Mouse (Mus musculus) large intestine, adult 2 months (tissue): ENCODE measurements around the gene Tmem115. TPM values are rescaled to one million over a fixed set of nuclear protein-coding genes. Genes with fewer than 3 reads are reported as not detected.

ENCODE experiments used
- DNase-seq: peaks from one replicate; pipeline ENCODE4 v3.0.0-alpha.2; 2012; ENCODE audit warnings: low read depth, low spot score
- WGBS: fragments of 180-500 bp; shearing (Covaris S2); methylation state at CpG from one replicate; pipeline ENCODE4 v1.1.7; 2018; 5-methylcytosine and 5-hydroxymethylcytosine counted together
- polyA plus RNA-seq: library from polyadenylated mRNA; depleted of rRNA; stranded (reverse); fragments of >200 nt; gene quantifications from 2 replicates; pipeline ENCODE4 v1.2.3, GENCODE M21; 2012

Gene Tmem115
- polyA plus RNA-seq, 1 experiment = 48.8 TPM

DNA sequence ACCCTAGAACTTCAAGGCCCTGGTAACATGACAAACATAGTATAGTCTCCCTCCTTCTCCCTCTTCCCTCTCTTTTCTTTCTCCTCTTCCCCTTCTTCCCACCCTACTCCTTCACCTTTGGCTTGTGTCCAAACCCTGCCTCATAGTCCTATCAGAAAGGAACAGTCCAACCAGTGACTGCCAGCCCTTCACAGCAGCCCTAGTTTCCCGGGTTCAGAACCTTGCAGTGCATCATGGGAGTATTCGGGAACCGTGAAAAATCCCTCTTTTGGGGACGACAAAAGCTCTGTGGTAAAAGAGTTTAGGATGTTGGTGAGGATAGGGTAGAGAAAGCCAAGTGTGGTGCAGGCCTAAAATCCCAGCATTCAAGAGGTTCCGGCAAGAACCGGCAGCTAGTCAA lies 13.4 kb upstream of the Tmem115 start:
- WGBS = 74% methylated on average over 6 of the region's 6 CpGs
- DNase-seq = no peak

DNA sequence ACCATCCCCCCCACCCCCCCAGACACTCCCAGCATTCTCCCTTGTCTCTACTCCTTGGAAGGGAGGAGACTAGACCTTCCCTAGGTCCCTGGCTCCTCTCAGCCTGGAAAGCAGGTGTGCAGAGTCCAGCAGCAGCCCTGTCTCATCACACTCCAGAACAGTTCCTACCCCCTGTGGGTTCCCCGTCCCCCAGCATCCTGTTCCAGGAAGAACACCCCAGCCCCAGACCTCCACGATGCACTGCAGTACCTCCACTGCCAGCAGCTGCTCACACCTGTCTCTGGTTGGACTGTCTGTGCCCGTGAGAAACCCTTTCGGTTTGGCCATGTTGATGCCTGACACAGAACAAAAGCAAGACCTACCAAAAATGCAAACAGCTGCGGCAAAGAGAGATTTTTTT lies 12.6 kb upstream of the Tmem115 start:
- DNase-seq = no peak
- WGBS = 51% methylated on average over 5 of the region's 5 CpGs

DNA sequence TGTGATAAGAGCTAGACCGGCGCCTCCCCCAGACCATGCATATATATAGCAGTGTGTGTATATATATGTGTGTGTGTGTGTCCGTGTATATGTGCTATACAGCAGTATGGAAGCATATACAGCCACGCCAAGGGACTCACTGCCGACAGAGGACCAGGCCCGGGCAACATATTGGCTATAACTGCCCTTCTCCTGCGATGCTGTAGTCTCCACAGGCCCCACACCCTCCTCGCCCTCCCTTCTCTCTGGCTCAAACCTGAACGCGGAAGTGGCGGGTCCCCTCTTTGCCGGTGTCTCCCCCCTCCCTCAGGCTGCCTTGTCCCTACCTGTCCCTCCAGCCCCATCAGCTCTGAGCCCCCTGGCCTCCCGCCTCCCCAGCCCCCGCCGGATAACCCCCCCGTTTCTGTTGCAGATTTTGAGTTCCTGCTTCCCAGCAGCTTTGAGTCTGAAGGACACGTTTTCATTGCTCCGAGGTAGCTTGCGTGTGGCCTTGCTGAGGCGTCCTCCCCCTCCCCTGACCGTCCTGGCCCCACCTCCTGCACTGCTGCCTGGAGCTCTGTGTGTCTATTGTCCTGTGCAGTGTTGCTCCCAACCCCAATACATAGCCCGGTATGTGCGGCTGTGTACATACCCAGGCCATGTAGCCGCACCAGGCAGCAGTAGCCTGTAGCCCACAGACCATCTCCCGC lies 11.9 kb upstream of the Tmem115 start:
- no peak for DNase-seq
- 19% methylated on average over 25 of the region's 25 CpGs for WGBS

DNA sequence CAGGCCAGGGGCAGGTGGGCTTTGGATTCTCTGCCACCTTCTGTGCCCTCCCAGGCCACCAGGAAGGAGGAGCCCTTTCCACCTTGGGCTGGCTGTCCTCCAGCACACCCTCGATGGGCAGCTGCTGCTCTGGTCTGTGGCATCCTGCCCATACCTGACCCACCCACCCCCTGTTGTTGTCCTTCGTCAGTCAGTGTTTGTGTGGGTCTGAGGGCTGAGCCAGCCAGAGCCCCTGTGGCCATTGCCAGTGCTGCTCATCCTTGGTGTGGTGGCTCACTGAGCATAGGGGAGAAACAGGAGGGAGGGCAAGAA lies 11.4 kb upstream of the Tmem115 start:
- DNase-seq = no peak
- 21% methylated on average over 2 of the region's 2 CpGs for WGBS

- no peak for DNase-seq
- WGBS = 11% methylated on average over 44 of the region's 44 CpGs
Measured at GRCm38 (mm10) chr9:107526198-107527026, 7.3 kb upstream of the Tmem115 start.

DNA sequence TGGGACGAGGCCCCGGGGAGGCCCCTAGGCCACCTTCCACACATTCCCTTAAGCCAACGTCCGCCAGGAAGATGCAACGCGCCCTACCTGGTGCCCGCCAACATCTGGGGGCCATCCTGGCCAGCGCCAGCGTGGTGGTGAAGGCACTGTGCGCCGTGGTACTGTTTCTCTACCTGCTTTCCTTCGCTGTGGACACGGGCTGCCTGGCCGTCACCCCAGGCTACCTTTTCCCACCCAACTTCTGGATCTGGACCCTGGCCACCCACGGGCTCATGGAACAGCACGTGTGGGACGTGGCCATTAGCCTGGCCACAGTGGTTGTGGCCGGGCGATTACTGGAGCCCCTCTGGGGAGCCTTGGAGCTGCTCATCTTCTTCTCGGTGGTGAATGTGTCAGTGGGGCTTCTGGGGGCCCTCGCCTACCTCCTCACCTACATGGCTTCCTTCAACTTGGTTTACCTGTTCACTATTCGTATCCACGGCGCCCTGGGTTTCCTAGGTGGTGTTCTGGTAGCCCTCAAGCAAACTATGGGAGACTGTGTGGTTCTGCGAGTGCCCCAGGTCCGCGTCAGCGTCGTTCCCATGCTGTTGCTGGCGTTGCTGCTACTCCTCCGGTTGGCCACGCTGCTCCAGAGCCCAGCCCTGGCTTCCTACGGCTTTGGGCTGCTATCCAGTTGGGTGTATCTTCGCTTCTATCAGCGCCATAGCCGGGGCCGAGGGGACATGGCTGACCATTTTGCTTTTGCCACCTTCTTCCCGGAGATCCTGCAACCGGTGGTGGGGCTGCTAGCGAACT lies 860 bp downstream of the Tmem115 start:
- WGBS = under 1% methylated on average over 40 of the region's 40 CpGs
- DNase-seq = no peak

GRCm38 (mm10) chr9:107538231-107538630 lies 4.5 kb downstream of the Tmem115 start:
- WGBS = 90% methylated on average over 7 of the region's 7 CpGs
- DNase-seq = no peak

- no peak for DNase-seq
- WGBS = 87% methylated on average over 3 of the region's 3 CpGs
Measured at GRCm38 (mm10) chr9:107538711-107539110, 5.0 kb downstream of the Tmem115 start.

DNA sequence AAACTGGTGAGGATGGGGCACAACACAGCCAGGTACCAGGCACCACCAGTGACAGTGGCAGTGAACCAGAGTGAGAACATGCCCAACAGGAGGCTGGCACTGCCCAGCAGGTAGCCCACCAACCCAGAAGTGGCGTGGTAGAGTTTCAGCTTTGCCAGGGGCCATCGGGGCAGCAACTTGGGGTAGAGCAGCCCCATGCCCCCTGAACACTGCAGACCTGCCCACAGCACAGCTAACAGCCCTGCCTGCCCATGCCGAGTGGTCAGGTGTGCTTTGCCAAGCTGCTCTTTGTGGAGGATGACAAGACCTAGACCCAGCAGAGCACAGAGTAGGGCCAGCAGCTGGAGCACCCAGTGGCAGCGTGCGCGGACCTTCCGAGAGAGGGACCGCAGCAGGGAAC lies 6.2 kb downstream of the Tmem115 start:
- WGBS = 98% methylated on average over 8 of the region's 8 CpGs
- no peak for DNase-seq

DNA sequence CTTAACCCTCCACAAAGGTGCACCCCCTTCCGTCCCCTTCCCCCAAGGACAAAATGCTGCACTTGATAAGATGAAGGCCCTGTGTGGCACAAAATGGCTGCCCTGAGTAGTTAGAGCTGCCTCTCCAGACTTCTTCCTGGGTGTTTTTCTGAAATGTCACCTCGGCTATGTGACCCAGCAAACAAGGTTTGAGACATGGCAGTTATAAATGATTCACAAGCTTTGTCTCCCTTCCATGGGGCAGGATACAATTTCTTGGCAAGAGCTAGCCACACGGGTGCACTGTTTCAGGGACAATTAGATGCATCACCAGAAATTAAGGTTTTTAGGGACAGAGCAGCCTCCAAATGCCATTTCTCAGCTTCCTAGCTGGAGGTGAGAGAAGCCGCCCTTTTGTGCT lies 6.7 kb downstream of the Tmem115 start:
- WGBS = 58% methylated on average over 4 of the region's 4 CpGs
- DNase-seq = no peak

DNA sequence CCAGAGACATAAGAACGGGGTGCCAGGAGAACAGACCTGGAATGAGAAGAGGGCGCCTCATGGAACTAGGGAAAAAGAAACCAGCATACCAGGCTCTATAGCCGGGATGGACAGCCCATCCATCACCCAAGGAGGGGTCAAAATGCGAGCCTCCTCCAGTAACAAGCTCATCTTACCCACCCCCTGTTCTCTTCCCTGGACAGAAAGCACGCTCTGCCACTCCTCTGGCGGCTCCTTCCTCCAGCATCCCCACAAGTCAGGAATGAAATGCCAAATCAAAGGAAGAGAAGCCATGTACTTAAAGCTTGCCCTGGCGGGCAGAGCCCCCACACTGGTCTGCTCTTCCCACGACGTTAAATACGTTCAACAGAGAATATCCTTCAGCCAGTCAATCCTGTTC lies 7.3 kb downstream of the Tmem115 start:
- DNase-seq = no peak
- WGBS = 30% methylated on average over 10 of the region's 10 CpGs

DNA sequence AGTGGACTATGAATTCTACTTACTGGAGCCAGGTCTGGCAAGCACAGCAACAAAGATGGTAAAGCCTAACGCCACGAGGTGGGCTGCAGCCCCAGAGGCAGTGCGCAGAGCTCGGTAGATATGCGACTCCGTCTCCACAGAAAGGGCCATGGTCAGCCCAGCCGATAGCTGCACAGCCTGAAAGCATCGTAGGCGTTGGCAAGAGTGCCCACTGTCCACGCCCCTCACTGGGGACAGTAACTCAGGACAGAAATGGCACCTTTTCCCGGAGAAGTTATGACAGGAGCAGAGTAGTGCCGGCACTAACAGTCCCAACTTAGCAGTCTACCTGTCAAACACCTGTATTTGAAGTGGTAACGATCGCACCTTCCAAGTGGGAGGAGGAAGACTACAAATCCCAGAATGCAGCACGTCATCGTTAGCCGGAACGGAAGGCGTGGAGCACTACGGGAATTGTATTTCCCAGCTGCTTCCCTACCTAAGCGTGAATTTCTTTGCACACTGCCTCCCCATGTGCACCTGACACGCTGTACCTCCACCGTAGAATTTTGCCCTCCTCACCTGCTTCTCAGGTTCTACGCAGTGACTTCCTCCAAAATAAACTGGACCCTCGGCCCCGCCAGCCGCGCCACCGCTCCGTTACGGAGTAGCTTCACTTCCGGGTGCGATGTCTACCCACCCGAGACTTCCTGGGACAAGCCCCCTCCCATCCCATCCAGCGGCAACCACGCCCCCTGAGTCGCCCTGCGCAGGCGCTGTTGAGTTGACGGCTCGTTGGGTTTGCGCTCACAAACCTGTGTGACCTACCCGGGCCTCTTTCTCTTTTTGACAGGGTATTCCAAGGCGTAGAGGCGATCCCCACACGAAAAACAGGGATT lies 8.0 kb downstream of the Tmem115 start, which contains the start of the genes Cyb561d2 and Nprl2:
Gene Cyb561d2 (minus strand): TSS at position 720 of the 878 bp plus-strand sequence.
Gene Nprl2 (plus strand): TSS at position 753 of the 878 bp plus-strand sequence.
- under 1% methylated on average over 46 of the region's 46 CpGs for WGBS
- peak; percentile 88 for DNase-seq

DNA sequence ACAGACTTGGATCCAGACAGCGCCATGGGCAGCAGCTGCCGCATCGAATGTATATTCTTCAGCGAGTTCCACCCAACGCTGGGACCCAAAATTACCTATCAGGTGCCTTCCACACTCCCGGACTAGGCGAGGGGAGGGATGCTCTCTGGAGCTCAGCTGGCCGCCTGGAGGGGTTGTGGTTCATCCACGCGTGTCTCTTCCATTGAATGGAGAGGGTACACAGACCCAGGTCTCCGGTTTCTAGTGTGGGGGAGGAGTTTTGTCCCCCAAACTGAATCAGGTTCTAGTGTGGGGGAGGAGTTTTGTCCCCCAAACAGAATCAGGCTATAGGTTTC lies 8.6 kb downstream of the Tmem115 start:
- WGBS = under 1% methylated on average over 11 of the region's 11 CpGs
- DNase-seq = no peak

DNA sequence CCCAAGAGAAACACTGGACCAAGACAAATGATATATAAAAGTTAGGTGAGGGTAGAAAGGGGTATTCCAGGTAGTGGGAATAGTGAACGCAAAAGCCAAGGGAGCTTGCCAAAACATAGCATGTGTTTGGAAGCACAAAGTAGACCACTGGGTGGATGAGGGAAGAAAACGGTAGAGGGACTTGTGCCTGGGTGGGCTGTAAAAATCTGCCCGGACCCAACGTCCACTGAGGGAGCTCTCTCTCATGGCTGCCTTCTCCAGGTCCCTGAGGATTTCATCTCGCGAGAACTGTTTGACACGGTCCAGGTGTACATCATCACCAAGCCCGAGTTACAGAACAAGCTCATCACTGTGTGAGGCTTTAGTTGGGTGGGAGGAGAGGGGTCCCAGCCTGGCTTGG lies 9.0 kb downstream of the Tmem115 start:
- WGBS = 34% methylated on average over 8 of the region's 8 CpGs
- DNase-seq = no peak

DNA sequence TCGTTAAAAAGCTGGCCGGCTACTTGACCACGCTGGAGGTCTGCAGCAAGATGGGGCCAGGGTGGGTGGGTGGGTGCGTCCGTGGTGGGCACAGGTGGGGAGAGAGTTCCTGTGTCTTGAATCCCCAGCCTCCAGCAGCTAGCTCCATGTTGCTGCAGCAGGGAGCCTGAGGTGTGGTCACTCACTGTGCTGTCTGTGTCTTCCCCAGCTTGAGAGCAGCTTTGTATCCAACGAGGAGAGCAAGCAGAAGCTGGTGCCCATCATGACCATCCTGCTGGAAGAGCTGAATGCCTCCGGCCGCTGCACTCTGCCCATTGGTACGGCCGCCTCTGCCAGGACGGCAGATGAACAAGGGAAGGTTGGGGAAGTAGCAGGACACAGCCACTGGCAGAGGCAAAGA lies 9.6 kb downstream of the Tmem115 start:
- WGBS = 85% methylated on average over 11 of the region's 11 CpGs
- DNase-seq = no peak

DNA sequence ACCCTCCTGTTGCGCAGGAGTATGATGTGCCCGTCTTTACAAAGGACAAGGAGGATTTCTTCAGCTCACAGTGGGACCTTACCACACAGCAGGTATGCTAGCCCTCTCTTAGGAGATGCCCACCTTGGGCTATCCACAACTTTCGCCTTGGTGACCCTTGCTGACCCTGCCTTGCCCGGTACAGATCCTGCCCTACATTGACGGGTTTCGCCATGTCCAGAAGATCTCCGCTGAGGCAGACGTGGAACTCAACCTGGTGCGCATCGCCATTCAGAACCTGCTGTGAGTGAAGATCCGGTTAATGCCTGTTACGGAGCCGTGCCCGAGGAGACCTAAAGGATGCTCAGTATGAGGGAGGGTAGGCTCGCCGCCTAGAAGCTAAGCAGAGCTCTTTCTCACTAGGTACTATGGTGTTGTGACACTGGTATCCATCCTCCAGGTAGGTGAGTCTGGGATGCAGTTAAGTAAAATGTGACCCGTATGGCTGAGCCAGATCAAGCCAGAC lies 10.5 kb downstream of the Tmem115 start:
- WGBS = 95% methylated on average over 17 of the region's 17 CpGs

DNA sequence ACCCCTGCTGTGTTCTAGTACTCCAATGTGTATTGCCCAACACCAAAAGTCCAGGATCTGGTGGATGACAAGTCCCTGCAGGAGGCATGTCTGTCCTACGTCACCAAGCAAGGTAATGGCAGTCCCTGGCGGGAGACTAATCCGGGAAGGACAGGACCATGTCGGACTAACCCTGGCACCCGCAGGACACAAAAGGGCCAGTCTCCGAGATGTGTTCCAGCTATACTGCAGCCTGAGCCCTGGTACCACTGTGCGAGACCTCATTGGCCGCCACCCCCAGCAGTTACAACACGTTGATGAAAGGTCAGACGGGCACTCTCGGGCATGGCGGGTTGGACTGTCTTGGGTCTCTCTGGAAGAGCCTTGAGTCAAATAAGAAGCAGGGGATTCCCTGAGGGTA lies 11.0 kb downstream of the Tmem115 start:
- DNase-seq = no peak
- 95% methylated on average over 12 of the region's 12 CpGs for WGBS

More for the DNA sequence above, 10.5 kb downstream of the Tmem115 start:
- DNase-seq = no peak

GRCm38 (mm10) chr9:107545199-107545598 lies 11.5 kb downstream of the Tmem115 start:
- no peak for DNase-seq
- WGBS = 89% methylated on average over 10 of the region's 10 CpGs

DNA sequence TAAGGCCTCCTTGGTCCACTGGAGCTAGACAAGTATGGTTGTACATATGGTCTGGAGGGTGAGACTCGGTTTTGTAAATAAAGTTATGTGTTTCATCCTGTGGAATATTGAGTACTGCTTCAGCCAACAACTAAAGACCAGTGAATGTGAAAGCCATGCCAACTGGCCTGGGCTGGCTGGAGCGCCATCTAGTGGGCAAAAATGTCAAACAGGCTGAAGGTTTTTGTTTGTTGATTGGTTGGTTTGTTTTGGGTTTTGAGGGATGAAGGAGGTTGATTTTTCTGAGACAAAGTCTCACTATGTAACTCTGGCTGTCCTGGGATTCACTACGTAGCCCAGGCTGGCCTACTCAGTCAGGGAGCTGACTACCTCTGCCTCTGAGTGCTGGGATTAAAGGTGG lies 11.9 kb downstream of the Tmem115 start:
- 13% methylated on average over 3 of the region's 3 CpGs for WGBS
- no peak for DNase-seq
